Mouse (Mus musculus) gastrocnemius, postnatal 36 days (tissue): ENCODE measurements at regions not wholly inside any gene's neighbourhood (a gene's known extent, or its start where the extent isn't known, plus 50 kb on each side); places are given as distances from the start of the nearest gene placed in this dataset.
"Not testable (repeated sequence)": the region's sequence is repeated elsewhere in the genome, so short reads cannot be mapped to it uniquely, and the experiment has no call there.

Experiments
- DNase-seq, 2 experiments: peaks; one replicate each; pipeline ENCODE4 v3.0.0; 2022
- intact Hi-C: fragments of 180-260 bp; cut with DNase I; formaldehyde crosslinking; loops from one replicate; pipeline ENCODE4 v1.15.1; 2025

GRCm38 (mm10) chr13:12726831-12727230 is 73.0 kb downstream of the Prl2c3 start:
- DNase-seq, intact Hi-C loops: not testable (repeated sequence)

DNA sequence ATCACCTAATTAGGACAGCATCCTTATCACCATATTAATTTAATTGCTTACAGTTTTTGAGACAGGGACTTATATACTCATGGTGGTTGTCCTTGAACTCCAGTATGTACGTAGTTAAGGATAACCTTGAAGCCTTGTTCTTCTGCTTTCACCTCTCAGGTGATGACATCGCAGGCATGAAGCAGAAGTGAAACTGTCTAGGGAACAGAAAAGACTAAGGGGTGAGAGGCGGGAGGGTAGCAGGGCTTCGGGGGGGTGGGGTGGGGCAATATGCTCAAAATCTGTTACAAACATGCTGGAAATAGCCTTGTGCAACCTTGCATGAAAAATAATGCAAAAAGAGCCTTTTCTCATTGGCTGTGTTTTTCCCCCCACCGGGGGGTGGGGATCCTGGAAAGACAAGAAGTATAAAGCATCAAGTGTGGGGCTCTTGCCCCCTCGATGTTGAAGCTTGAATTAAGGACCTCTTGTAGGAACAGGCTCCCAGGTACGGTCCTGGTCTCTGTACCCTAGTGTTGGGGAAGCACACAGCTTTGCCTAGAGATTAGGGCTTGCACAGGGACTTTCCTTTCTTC is 81.8 kb downstream of the Prl2c3 start:
- intact Hi-C loops, DNase-seq: not testable (repeated sequence)

GRCm38 (mm10) chr13:12711471-12712273 is 88.2 kb downstream of the Prl2c3 start:
- intact Hi-C loops: no loop called here

DNA sequence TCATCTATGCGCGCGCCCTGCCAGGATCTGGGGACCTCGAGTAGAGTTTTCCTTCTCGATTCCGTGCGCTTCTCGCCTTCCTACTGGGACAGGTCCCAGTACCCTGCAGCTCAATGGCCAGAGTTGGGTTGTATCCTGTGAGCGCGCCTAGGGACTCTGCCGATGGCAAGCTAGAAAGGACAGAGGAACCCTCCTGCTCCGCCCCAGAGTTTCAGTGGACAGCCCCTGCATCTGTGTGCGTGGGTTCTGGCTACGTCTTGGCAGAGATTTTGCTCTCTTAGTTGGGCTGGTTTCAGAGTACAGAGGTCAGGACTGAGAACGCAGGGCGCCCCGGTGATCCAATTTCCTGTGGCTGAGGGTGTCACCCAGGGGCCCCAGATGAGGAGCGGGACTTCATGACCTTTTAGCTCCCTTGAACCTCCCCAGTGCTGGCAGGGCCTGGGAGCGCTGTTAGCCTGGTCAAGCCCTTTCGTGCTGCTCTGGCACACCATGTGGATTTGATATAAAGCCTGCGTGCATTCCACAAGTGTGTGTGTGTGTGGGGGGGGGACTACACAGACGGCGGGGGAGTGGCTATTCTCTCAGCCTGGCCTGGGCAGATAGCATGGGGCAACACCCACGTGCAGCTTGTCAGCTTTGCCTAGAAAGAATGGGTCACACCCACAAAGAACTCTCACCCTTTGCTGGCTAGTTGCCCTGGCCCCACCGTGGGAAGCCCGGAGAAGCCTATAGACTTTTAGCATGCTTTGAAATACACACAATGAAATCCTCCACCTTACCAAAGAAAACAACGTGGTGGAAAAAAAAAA is 96.9 kb downstream of the Prl2c3 start:
- intact Hi-C loops: not testable (repeated sequence)
- DNase-seq: peak in 1 of 2 experiments; percentile 19

More at GRCm38 (mm10) chr13:12711471-12712273, 88.2 kb downstream of the Prl2c3 start:
- no peak for DNase-seq

DNA sequence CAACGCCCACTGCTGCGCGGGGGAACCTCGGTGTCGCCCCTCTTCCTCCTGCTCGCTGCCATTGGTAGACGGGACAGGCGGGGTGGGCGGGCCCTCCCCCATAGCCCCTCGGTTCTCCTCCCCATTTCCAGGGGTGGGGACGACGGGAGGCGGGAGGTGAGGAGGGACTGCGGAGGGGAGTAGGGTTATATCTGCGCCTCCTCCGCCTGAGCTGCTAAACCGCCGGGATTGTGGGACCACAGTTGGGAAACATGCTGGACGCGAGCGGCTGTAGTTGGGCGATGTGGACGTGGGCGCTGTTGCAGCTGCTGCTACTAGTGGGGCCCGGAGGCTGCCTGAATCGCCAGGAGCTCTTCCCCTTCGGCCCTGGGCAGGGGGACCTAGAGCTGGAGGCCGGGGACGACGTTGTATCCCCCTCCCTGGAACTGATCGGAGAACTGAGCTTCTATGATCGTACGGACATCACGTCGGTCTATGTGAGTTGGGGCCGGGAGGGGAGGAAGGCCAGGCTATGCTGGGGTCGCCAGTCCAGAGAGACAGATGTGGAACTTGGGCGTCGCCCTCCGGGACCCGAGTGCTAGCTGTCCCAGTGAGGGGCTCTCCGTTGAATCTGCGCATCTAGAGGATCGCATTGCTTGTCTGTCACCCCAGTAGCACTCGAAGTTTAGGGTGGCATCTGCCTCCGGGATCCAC is 97.6 kb downstream of the Prl2c3 start:
- peak; percentile 9 to 32 for DNase-seq
- intact Hi-C loops: not testable (repeated sequence)

DNA sequence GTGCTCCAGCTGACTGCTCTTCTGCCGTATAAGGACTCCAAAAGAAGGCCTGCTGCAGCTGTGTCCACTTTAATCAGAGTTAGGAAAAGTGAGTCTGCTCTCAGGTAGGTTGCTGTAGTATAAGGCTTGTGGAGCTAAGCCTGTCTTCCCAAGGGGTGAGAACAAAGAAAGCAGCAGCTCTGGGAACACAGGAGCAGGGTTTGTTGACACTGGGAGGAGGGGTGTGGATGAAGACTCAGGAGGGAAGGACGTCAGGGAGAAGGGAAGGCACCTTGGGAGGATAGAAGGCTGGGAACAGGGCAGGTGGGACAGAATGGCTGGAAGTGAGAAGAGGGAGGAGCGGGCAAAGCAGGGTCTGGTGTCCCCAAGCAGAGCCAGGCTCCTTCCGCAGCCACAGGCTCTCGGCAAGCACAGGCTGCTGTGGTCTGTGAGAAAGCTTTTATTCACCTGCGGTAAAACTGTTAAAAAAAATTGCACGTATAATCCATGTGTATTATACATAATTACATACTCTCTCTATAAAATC is 106.2 kb downstream of the Prl2c3 start:
- DNase-seq, intact Hi-C loops: not testable (repeated sequence)

GRCm38 (mm10) chr13:12688778-12689177 is 111.1 kb downstream of the Prl2c3 start:
- DNase-seq, intact Hi-C loops: not testable (repeated sequence)

GRCm38 (mm10) chr13:12688149-12688548 is 111.7 kb downstream of the Prl2c3 start:
- intact Hi-C loops, DNase-seq: not testable (repeated sequence)

DNA sequence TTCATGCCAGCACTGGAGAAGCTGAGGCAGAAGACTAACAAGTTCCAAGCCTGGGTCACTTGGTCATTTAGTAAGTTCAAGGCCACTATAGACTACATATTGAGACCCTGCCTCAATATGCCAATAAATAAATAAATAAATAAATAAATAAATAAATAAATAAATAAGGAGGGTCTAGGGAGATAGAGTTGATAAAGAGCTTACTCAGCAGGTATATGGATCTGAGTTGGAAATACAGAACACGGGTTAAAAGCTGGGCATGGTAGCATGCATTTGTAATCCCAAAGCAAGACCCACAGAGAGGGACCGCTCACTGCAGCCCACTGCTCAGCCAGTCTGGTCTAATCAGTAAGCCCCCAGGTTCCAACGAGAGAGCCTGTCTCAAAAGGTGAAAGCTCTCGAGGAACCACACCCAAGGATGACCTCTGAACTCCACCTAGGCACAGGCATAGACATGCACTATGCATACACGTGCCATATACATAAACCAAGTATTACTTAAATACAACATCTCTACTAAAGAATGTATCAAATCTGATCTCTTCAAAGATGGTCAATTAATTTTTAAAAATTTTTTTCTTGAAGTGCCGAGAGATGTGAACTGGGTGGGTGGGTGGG is 115.4 kb downstream of the Ero1lb start:
- DNase-seq, intact Hi-C loops: not testable (repeated sequence)

DNA sequence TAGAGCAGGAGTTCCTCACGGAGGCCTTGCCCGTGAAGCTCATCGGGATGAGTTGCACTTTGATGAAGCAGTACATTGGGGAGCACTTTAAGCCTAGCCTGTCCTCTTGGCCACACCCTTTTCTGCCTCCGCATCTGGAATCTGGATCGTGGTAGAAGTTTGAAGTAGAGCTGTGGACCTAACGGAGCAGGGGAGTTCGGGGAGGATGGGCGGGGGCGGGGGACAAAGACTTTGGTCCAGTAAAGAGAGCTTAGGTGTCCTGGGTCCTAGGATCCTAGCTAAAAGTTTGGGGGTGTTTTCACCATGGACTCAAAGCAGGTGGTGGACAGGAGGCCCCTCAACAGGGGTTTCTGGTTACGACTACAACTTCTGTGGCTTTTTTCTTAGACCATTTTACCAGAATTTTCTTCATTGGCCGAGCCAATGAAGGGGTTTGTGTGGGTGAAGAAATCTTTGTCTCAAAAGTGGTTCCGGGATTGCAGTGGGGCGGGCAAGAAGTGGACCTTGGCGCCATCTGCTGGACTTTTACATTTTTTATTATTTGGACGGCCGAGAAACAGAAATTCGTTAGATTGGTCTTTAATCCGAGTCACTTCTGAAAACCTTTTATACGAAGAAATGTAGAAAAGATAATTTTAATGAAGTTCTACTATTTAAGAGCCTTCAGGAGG is 114.7 kb downstream of the Ero1lb start:
- peak in 1 of 2 experiments; percentile 4 for DNase-seq
- intact Hi-C loops: not testable (repeated sequence)

- intact Hi-C loops: no loop called here
Observed at GRCm38 (mm10) chr13:12677372-12677771, 111.7 kb downstream of the Ero1lb start.

DNA sequence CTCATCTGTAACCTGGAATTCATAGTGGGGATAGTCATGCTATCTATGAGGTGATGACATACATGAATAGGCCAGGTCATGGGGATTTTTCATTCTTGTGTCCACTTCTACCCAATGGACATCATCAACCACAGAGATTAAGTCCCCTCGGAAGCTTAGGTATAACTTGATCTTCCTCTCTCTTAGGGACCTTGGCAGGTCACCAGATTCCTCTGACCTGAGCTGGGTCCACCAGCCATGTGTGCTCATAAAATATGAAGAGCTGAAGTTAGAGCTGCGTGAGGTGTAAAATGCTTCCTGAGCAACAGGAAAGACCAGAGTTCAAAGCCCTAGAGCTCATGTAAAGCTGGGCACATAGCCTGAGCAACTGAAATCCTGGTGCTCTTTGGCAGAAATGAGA is 105.3 kb downstream of the Ero1lb start:
- DNase-seq, intact Hi-C loops: not testable (repeated sequence)

More at GRCm38 (mm10) chr13:12677372-12677771, 111.7 kb downstream of the Ero1lb start:
- no peak for DNase-seq

- DNase-seq, intact Hi-C loops: not testable (repeated sequence)
Observed at GRCm38 (mm10) chr13:12668742-12669141, 103.1 kb downstream of the Ero1lb start.

- intact Hi-C loops, DNase-seq: not testable (repeated sequence)
Observed at GRCm38 (mm10) chr13:12667727-12668665, 102.3 kb downstream of the Ero1lb start.

GRCm38 (mm10) chr13:12666050-12666449 is 100.4 kb downstream of the Ero1lb start:
- intact Hi-C loops, DNase-seq: not testable (repeated sequence)
